Mouse (Mus musculus): ENCODE data around the gene Rbl1.
"Not testable (repeated sequence)": the region's sequence is repeated elsewhere in the genome, so short reads cannot be mapped to it uniquely, and the experiment has no call there.

Rbl1 gene

DNA sequence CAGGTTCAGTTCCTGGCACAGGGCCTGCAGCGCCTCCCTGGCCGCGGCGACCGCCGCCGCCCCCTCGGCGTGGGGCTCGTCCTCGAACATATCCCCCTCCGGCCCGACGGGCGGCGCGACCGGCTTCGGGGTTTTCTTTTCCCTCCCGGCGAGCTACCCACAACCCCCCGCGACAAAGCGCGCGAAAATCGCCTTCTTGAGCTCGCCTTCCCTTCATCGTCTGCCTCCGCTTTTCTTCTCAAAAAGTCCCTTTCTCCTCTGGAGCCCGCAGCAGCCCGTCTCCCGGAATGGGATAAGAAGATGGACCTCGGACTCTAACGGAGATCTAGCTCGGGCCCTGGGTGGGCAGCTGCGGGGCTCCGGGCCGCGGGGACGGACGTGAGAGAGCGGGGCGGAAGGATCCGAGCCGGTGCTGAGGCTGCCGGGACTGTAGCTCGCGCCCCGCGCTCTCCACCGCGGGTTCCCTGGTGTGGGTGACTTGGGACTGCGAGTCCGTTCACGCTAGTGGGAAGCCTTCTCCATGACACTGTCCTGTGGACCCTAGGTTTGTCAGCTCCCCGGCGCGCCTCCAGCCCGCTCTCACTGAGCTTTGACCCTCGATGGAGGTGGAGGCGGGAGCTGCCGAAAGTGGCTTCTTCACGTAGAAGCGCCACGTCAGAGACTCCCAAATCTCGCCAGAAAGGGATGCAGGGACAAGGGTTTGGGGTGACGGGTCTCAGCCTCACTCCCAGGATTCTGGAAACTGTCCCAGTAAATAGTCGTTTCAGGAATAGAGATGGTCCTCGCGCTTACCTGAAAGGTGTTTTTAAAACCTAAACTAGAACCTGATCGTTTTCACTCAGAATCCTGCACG lies at the start of gene Rbl1:
Rbl1 (minus strand) TSS at position 169 of the 853 bp plus-strand sequence.
- DNase-seq: peak; percentile 89

GRCm38 (mm10) chr2:157248111-157248510 lies 43.8 kb upstream of the Rbl1 start:
- no peak for DNase-seq

DNA sequence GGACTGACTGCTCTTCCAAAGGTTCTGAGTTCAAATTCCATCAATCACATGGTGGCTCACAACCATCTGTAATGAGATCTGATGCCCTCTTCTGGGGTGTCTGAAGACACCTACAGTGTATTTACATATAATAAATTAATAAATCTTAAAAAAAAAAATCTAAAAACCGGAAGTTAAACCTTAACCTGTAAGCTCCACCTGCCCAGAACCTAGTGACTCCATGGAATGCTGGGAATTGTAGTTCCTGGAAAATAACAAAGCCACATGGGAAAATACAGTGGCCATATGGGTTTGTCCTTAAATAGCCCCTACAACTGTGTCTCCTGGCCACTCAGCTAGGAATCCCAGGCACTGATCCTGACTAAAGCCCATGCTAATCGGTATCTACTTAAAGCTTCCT lies 41.3 kb upstream of the Rbl1 start:
- no peak for DNase-seq

- no peak for DNase-seq
These were observed 40.7 kb upstream of the Rbl1 start for GRCm38 (mm10) chr2:157245001-157245400.

- no peak for DNase-seq
These were observed 31.6 kb upstream of the Rbl1 start for GRCm38 (mm10) chr2:157235946-157236345.

- DNase-seq: not testable (repeated sequence)
These were observed 17.6 kb upstream of the Rbl1 start for GRCm38 (mm10) chr2:157221916-157222315.

- DNase-seq: no peak
These were observed 15.8 kb upstream of the Rbl1 start for GRCm38 (mm10) chr2:157220108-157220507.

DNA sequence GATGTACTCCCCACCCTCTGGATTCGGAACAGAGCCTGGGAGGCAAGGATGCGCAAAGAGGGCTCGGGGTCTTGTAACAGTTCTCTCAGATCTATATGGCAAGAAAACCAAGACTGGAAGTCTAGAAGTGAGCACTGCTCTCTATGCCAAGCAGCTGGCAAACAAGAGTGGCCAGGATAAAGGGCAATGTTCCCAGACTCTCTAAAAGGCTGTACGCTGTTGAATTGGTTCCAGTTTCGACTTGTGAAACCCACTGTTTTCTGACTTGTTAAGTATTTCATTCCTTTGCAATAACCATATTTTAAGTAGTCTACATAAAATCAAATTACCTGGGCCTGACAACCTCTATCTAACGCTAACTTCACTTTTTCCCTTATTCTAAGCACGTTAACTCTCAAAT lies 7.4 kb upstream of the Rbl1 start:
- DNase-seq: no peak

DNA sequence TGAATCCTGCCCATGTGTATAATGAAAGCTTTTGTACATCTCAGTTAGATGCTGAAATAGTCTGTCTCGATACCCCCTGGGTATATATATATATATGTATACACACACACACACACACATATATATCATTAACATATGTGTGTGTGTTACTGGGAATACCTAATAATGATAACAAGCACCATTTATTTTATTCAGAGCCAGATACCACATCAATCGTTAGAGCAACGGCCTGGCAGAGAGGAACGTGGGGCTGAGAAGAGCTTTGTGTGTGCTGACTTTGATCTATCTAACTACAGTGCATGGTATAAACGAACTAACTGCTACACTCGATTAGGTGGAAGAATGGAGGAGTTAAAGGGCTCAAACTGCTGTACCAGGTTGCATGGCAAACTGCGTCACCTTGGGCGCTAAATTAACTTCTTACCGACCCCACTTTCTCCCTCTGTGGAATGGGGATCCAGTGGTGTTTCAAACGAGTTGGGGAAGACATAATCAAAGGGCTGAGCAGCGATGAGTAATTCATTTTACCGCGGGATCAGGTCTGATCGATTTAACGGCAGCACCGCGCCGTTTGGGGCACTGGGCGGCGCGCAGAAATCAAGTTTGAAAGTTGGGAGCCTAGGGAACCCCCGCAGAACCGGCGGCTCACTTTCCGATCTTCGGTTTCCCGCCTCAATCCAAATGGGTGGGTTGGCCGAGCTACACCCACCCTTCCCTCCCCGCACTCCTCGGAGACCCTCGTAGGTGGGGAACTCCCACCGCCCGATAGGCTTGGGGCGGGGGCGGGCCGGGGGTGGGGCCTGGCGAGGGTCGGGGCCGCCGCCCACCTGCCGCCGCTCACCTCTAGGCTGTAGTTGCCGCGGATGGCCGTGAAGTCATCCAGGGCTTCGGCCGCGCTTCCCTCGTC lies 622 bp downstream of the Rbl1 start:
- peak; percentile 23 for DNase-seq

DNA sequence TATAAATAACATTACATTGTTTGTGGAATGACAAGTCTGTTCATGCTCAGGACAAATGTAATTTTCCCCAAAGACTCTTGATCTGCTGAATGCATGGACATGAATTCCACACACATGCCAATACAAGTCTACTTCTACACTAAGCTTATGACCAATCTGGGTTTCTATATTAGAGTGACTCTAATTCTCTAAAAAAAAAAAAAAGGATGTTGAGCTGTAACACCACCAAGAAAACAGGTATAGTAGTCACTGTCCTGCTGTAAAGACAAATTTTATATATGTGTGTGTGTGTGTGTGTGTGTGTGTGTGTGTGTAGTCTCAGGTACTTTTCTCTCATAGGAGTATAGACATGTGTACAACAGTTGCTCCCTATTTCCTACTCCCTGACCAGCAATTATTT lies 1.3 kb downstream of the Rbl1 start:
- no peak for DNase-seq

DNA sequence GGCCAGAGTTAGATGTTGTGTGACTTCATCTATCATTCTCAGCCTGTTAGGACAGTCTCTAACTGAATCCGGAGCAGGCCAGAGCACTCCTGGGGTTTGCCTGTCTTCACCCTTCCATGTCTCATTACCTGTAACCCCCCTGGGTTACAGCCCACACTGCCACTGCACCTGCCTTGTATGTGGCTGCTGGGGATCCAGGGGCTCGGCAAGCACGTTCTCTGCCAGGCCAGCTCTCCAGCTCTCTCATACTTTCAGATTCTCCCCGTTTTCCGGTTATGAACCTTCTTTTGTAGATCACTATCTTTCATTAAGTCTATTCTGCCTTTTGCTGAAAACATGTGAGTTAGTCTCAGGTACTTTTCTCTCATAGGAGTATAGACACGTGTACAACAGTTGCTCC lies 2.0 kb downstream of the Rbl1 start:
- no peak for DNase-seq

DNA sequence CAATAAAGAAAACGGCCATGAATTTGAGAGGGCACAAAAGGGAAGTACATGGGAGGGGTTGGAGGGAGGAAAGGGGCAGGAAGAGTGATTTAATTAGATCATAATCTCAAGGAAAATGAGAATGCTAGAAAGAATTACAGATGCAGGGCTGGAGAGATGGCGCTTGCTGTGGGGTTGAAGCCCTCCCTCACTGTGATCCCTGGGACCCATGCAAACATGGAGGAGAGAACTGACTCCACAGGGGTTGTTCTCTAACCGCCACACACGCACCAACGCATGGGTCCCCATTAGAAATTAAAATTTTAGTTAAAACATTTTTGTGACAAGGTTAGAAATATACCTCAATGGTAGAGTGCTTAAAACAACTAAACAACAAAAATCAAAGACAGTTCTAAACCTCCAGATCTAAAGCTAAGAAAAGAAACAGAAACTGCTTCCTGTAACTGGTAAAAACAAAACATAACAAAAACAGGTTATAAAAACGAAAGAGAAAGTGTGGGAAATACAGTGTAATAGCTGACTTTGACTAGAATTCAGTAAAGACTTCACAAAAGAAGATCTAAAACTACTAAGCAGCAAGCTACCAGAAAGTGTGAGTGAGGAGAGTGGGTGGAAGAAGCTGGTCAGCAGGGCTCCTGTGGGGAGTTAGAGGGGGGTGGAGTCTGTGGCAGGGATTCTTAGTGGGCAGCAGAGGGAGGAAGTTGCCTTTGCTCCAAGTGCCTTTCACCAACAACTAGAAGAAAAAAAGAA lies 3.1 kb downstream of the Rbl1 start:
- DNase-seq: peak; percentile 54

- not testable (repeated sequence) for DNase-seq
These were observed 5.9 kb downstream of the Rbl1 start for GRCm38 (mm10) chr2:157198405-157198804.

GRCm38 (mm10) chr2:157190651-157191050 lies 13.7 kb downstream of the Rbl1 start:
- DNase-seq: no peak

GRCm38 (mm10) chr2:157187223-157187622 lies 17.1 kb downstream of the Rbl1 start:
- no peak for DNase-seq

GRCm38 (mm10) chr2:157186504-157186903 lies 17.8 kb downstream of the Rbl1 start:
- no peak for DNase-seq

DNA sequence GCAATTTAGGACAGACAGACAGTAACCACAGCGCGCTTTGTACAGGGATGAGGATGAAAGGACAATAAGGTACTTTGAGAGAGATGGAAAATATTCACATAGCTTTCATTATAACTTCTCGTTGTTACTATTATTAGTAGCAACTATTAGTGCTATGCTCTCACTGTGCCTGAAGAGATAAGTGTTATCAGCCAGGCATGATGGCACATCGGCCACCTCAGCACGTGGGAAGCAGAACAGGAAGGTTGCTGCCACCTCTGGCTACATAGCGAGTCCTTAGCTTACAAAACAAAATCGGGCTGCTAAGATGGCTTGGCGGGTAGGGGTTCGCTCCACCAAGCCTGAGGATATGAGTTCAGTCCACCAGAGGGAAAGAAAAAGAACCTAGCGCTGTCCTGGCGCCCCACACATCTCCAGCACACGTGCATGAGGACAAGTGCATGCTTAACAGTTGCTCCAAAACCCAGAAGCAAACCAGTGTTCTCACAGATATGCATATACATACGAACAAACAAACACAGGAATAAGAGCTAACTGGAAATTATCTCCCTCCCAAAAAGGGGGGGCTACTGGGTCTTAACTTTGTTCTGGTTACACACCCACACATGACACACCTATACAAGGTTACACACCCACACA lies 19.2 kb downstream of the Rbl1 start:
- DNase-seq: no peak

GRCm38 (mm10) chr2:157178167-157178566 lies 26.2 kb downstream of the Rbl1 start:
- no peak for DNase-seq

- DNase-seq: no peak
These were observed 28.1 kb downstream of the Rbl1 start for GRCm38 (mm10) chr2:157176248-157176647.

DNA sequence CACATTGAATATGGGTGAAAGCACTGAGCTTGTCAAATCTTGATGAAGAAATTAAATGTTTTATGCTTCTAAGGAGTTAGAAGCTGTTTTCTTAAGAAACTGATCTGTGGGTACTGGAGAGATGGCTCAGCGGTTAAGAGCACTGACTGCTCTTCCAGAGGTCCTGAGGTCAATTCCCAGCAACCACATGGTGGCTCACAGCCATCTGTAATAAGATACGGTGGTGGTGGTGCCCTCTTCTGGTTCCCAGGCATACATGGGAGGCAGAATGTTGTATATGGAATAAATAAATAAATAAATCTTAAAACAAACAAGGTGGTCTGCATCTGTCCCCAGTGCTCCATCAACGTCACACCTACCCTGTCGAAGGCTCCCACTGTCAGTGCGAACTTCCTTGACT lies 29.9 kb downstream of the Rbl1 start:
- peak; percentile 7 for DNase-seq

DNA sequence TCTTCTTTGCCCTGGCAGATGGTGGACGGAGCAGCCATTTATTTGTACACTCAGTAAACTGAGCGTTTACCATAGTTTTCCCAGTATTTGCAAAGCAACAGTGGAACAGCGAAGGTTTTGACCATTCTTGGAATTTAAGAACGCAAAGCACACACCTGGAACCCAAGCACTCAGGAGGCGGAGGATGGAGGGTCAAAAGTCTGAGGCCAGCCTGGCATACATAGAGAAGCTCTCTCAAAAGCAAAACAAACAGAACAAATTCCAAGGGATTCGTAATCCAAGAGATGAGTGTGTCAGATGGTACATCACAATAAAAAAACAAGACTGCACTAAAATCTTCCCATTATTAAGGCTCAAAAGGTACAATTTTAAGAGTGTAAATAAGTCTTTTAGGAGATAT lies 30.8 kb downstream of the Rbl1 start:
- no peak for DNase-seq

- DNase-seq: no peak
These were observed 31.4 kb downstream of the Rbl1 start for GRCm38 (mm10) chr2:157172984-157173383.

GRCm38 (mm10) chr2:157170626-157171025 lies 33.7 kb downstream of the Rbl1 start:
- DNase-seq: no peak

Measured in kidney, adult 9 months (tissue).